Mouse (Mus musculus) ES-E14 (cell line): ENCODE results near the gene Mbd6.

Experiments
- CHD2 ChIP-seq: IDR thresholded peaks from 2 replicates; pipeline ENCODE4 v1.6.1; 2014; ENCODE audit warnings: mild to moderate bottlenecking, low read depth, low read length, inconsistent platforms
- HCFC1 ChIP-seq: IDR thresholded peaks from 2 replicates; pipeline ENCODE4 v1.6.1; 2012; ENCODE audit warnings: low read length, inconsistent platforms, borderline replicate concordance; ENCODE audit not compliant: insufficient read depth

DNA sequence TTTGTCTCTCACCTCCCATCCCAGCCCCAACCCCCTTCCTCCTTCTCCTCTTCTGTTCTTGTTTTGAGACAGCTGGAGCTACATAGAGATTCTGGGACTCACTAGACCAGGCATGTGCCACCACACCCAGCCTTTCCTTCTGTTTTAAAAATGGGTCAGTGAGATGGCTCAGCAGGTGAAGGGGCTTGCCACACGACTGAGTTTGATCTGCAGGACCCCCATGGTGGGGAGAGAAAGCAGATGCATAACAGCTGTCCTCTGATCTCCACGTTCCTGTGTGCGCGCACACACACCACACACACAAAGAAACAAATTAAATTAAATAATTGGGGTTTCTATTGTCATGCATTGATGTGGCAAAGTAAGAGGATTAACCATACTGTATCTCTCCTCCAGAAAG is 23.8 kb downstream of the Mbd6 start:
- TF ChIP-seq HCFC1 = no peak
- TF ChIP-seq CHD2 = no peak
